Mouse (Mus musculus) myocyte (in vitro differentiated cells): ENCODE measurements around the gene Tanc2.

ENCODE experiments used
- MAX ChIP-seq: IDR thresholded peaks from one replicate; pipeline ENCODE4 v1.6.1; 2011; ENCODE audit warnings: low read depth, mild to moderate bottlenecking, control low read depth
- MYOD1 ChIP-seq, 3 experiments: IDR thresholded peaks; one replicate each; pipeline ENCODE4 v1.6.1; 2011; ENCODE audit warnings: control low read depth in 2 of 3, low read depth in 2 of 3, mild to moderate bottlenecking in 2 of 3, moderate library complexity in 1 of 3; ENCODE audit not compliant: insufficient read length in 2 of 3, control insufficient read depth in 1 of 3
- MYOG ChIP-seq, 3 experiments: IDR thresholded peaks; one replicate each; pipeline ENCODE4 v1.6.1; 2011; ENCODE audit warnings: control low read depth in 2 of 3, low read depth in 2 of 3, mild to moderate bottlenecking in 2 of 3; ENCODE audit not compliant: insufficient read length in 2 of 3, control insufficient read depth in 1 of 3, insufficient read depth in 1 of 3
- POLR2A ChIP-seq: IDR thresholded peaks from one replicate; pipeline ENCODE4 v1.6.1; 2011; ENCODE audit warnings: low read depth, mild to moderate bottlenecking, control low read depth, moderate library complexity; ENCODE audit not compliant: insufficient read length
- POLR2AphosphoS2 ChIP-seq: IDR thresholded peaks from one replicate; pipeline ENCODE4 v1.6.1; 2011; ENCODE audit warnings: low read depth, control low read depth; ENCODE audit not compliant: insufficient read length
- TCF12 ChIP-seq: IDR thresholded peaks from one replicate; pipeline ENCODE4 v1.6.1; 2011; ENCODE audit warnings: mild to moderate bottlenecking, control low read depth; ENCODE audit not compliant: poor library complexity, insufficient read depth, severe bottlenecking
- TCF3 ChIP-seq: IDR thresholded peaks from one replicate; pipeline ENCODE4 v1.6.1; 2011; ENCODE audit warnings: low read depth, control low read depth; ENCODE audit not compliant: insufficient read length
- USF1 ChIP-seq: IDR thresholded peaks from one replicate; pipeline ENCODE4 v1.6.1; 2011; ENCODE audit warnings: low read depth, mild to moderate bottlenecking, control low read depth, moderate library complexity

- no peak for TF ChIP-seq TCF12
- peak in 1 of 3 experiments; percentile 47 for TF ChIP-seq MYOD1 (IDR thresholded peaks at IDR 0.05; ENCODE audit: control insufficient read depth in 1 of 3, insufficient read length in 2 of 3, low read depth in 2 of 3)
- no peak for TF ChIP-seq POLR2A
- TF ChIP-seq MAX, result no peak
- TF ChIP-seq MYOG (IDR thresholded peaks at IDR 0.05; ENCODE audit: control insufficient read depth in 1 of 3, insufficient read depth in 1 of 3, insufficient read length in 2 of 3, low read depth in 2 of 3), result no peak
- no peak for TF ChIP-seq USF1
- no peak for TF ChIP-seq POLR2AphosphoS2
- TF ChIP-seq TCF3, result no peak
Observed at GRCm38 (mm10) chr11:105958566-105958965, 368.8 kb downstream of the Tanc2 start.
